Mouse (Mus musculus) heart, postnatal 0 days (tissue): ENCODE data around the gene Myo1b. TPM values are rescaled to one million over a fixed set of nuclear protein-coding genes. Genes with fewer than 3 reads are reported as not detected.

Experiments
- ATAC-seq: fragments of 200-750 bp; cut with Nextera tagmentation; 2 replicates; pipeline ENCODE4 v1.8.0; 2017; ENCODE audit warnings: low read depth, moderate number of reproducible peaks, moderate library complexity; ENCODE audit not compliant: insufficient read depth
- DNase-seq: peaks from one replicate; pipeline ENCODE4 v3.0.0-alpha.2; 2016; ENCODE audit warnings: low spot score
- H3K27ac ChIP-seq: fragments of 300-500 bp; sonication (generic); 2 replicates; pipeline ENCODE4 v1.5.1; 2014; ENCODE audit warnings: low read depth, mild to moderate bottlenecking
- H3K27me3 ChIP-seq: fragments of 300-500 bp; sonication (generic); 2 replicates; pipeline ENCODE4 v1.6.1; 2014; ENCODE audit warnings: low read length, mixed read lengths; ENCODE audit not compliant: control insufficient read depth, insufficient read depth
- H3K36me3 ChIP-seq: fragments of 300-500 bp; sonication (generic); replicated peaks from 2 replicates; pipeline ENCODE4 v1.6.1; 2014; ENCODE audit warnings: low read length, mixed read lengths; ENCODE audit not compliant: control insufficient read depth, insufficient read depth
- H3K4me1 ChIP-seq: fragments of 300-500 bp; sonication (generic); 2 replicates; pipeline ENCODE4 v1.6.1; 2014; ENCODE audit warnings: antibody characterized with exemption; ENCODE audit not compliant: control insufficient read depth, insufficient read depth
- H3K4me2 ChIP-seq: fragments of 300-500 bp; sonication (generic); 2 replicates; pipeline ENCODE4 v1.6.1; 2014; ENCODE audit warnings: low read depth, mild to moderate bottlenecking, low read length, moderate library complexity
- H3K4me3 ChIP-seq: fragments of 300-500 bp; sonication (generic); 2 replicates; pipeline ENCODE4 v1.5.1; 2014; ENCODE audit warnings: low read depth, low read length
- H3K9ac ChIP-seq: fragments of 300-500 bp; sonication (generic); replicated peaks from 2 replicates; pipeline ENCODE4 v1.6.1; 2014; ENCODE audit warnings: low read depth, low read length, mixed read lengths
- H3K9me3 ChIP-seq: fragments of 300-500 bp; sonication (generic); replicated peaks from 2 replicates; pipeline ENCODE4 v1.6.1; 2016; ENCODE audit warnings: low read length; ENCODE audit not compliant: control insufficient read depth
- CTCF ChIP-seq: IDR thresholded peaks from 2 replicates; pipeline ENCODE4 v1.5.1; 2016; ENCODE audit warnings: antibody characterized with exemption, control low read depth, low read depth
- EP300 ChIP-seq: IDR thresholded peaks from 2 replicates; pipeline ENCODE4 v1.6.1; 2016; ENCODE audit warnings: antibody characterized with exemption, low read depth
- WGBS: fragments of 180-500 bp; shearing (Covaris S2); extraction: QIAGEN DNeasy Blood & Tissue Kit; methylation state at CpG from one replicate; pipeline ENCODE4 v1.1.7; 2014; 5-methylcytosine and 5-hydroxymethylcytosine counted together
- polyA plus RNA-seq: library from polyadenylated mRNA; unstranded; fragments of >200 nt; fragmentation: Nextera tagmentation; extraction: Ambion mirVana; gene quantifications from 2 replicates; pipeline ENCODE4 v1.2.1, GENCODE M21; 2015
- total RNA-seq: library from RNA; depleted of rRNA; stranded (reverse); fragments of >200 nt; gene quantifications from 2 replicates; pipeline ENCODE4 v1.2.3, GENCODE M21; 2014; ENCODE audit warnings: low replicate concordance

Gene Myo1b
- total and polyA plus RNA-seq, 2 experiments from 2014 or later: 12.6 to 24.3 TPM

- no peak overlapping the region for H3K4me3 ChIP-seq
- H3K9ac ChIP-seq: no peak overlapping the region
- no peaks in the 10 kb centered on the region for H3K9me3 ChIP-seq
- no peak overlapping the region for H3K27ac ChIP-seq
- 88% methylated on average over 2 of the region's 2 CpGs for WGBS
- H3K4me2 ChIP-seq: no peak overlapping the region
- ATAC-seq (no peak), DNase-seq (no peak)
- peaks cover 21% of the 10 kb centered on the region; the same call in 1 of the 2 replicates for H3K4me1 ChIP-seq
- no peak for TF ChIP-seq CTCF
- no peak for TF ChIP-seq EP300
- no peaks in the 10 kb centered on the region for H3K27me3 ChIP-seq
- H3K36me3 ChIP-seq: no peaks in the 10 kb centered on the region
Observed at GRCm38 (mm10) chr1:51883211-51883610, 32.7 kb downstream of the Myo1b start.

GRCm38 (mm10) chr1:51882752-51883151 lies 33.1 kb downstream of the Myo1b start:
- Histone ChIP-seq H3K36me3 (no peaks in the 10 kb centered on the region), H3K9me3 (no peaks in the 10 kb centered on the region), H3K4me1 (peaks cover 17% of the 10 kb centered on the region; the same call in 1 of the 2 replicates), H3K9ac (no peak overlapping the region), H3K27ac (no peak overlapping the region), H3K4me3 (no peak overlapping the region), H3K27me3 (no peaks in the 10 kb centered on the region), H3K4me2 (no peak overlapping the region)
- TF ChIP-seq EP300 (no peak), CTCF (no peak)
- ATAC-seq: no peak
- DNase-seq: no peak
- 87% methylated on average over 10 of the region's 10 CpGs for WGBS

GRCm38 (mm10) chr1:51879927-51880814 lies 35.7 kb downstream of the Myo1b start:
- Histone ChIP-seq H3K27ac (peak overlapping the region; percentile 40), H3K9me3 (no peaks in the 10 kb centered on the region), H3K36me3 (no peaks in the 10 kb centered on the region), H3K4me1 (peaks cover 16% of the 10 kb centered on the region; the same call in 1 of the 2 replicates), H3K4me2 (no peak overlapping the region), H3K27me3 (no peaks in the 10 kb centered on the region), H3K4me3 (no peak overlapping the region), H3K9ac (no peak overlapping the region)
- DNase-seq (no peak), ATAC-seq (no peak)
- TF ChIP-seq CTCF (no peak), EP300 (no peak)
- 37% methylated on average over 12 of the region's 12 CpGs for whole genome bisulfite sequencing

- ATAC-seq (peak; percentile 69), DNase-seq (peak; percentile 29)
Observed at GRCm38 (mm10) chr1:51879333-51879770, 36.5 kb downstream of the Myo1b start.

GRCm38 (mm10) chr1:51875462-51876225 lies 40.2 kb downstream of the Myo1b start:
- H3K27ac ChIP-seq: no peak overlapping the region
- no peak for ATAC-seq
- H3K9ac ChIP-seq: no peak overlapping the region
- H3K36me3 ChIP-seq: no peaks in the 10 kb centered on the region
- no peaks in the 10 kb centered on the region for H3K27me3 ChIP-seq
- H3K4me3 ChIP-seq: no peak overlapping the region
- WGBS: 65% methylated on average over 15 of the region's 15 CpGs
- DNase-seq: no peak
- TF ChIP-seq EP300 (no peak), CTCF (no peak)
- no peaks in the 10 kb centered on the region for H3K9me3 ChIP-seq
- peaks cover 22% of the 10 kb centered on the region; the same call in 1 of the 2 replicates for H3K4me1 ChIP-seq
- H3K4me2 ChIP-seq: no peak overlapping the region

More at GRCm38 (mm10) chr1:51879333-51879770, 36.5 kb downstream of the Myo1b start:
- WGBS: 12% methylated on average over 9 of the region's 9 CpGs
- TF ChIP-seq EP300 (no peak), CTCF (no peak)
- Histone ChIP-seq H3K4me3 (no peak overlapping the region), H3K36me3 (no peaks in the 10 kb centered on the region), H3K9ac (no peak overlapping the region), H3K4me1 (peaks cover 16% of the 10 kb centered on the region; the same call in 1 of the 2 replicates), H3K9me3 (no peaks in the 10 kb centered on the region), H3K27me3 (no peaks in the 10 kb centered on the region), H3K4me2 (peak overlapping the region; percentile 28), H3K27ac (peak overlapping the region; percentile 40)
